Mouse (Mus musculus): Measurements from ENCODE around the gene Ccdc185.

DNA sequence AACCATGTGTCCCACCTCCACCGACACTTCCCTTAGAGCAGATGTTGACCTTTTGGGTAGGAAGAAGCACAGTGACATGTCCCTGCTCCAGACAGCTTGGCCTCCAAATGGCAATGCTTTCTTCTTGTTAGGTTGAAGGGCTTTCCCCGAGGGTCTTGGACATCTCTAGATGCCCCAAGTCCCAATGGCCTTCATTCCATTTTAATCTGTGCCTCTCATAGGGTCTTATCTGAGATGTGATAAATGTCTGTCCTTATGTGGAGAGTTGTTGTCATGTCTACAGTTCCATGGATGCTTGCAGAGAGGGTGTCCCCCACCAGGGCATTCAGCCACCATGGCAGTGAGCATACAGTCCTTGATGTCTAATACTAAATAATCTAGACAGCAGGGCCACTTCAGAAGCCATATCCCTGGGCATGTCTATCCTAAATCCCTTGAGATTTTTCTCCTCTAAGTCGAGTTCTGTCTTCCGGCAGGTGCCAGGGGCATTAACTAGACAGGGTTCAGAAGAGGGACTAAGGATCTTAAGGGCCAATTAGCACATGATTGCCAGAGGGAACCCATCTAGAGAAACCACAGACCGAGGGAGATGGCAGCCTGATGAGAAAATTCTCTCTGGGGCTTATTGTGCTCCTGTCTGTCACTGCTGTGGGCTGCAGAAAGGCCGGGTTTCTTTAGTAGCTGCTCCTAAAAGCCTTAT lies 34.6 kb downstream of the Ccdc185 start:
- TF ChIP-seq GATA1 (IDR thresholded peaks at IDR 0.05; ENCODE audit: low read length): no peak
- no peak for TF ChIP-seq TAL1 (IDR thresholded peaks at IDR 0.05; ENCODE audit: low read length)

Measured in erythroblast, embryonic 14.5 days (primary cell).